Mouse (Mus musculus): ENCODE results near the gene Fam178b. TPM values are rescaled to one million over a fixed set of nuclear protein-coding genes. Genes with fewer than 3 reads are reported as not detected.

Gene Fam178b
- total RNA-seq, 4 experiments from 2014 or later: 0.52 to 1.4 (median 0.59) TPM; not detected in 1

GRCm38 (mm10) chr1:36562388-36562787 is 120.6 kb downstream of the Fam178b start:
- no peak for DNase-seq

GRCm38 (mm10) chr1:36560903-36561302 is 122.1 kb downstream of the Fam178b start:
- DNase-seq: peak; percentile 67

GRCm38 (mm10) chr1:36559888-36560287 is 123.1 kb downstream of the Fam178b start:
- no peak for DNase-seq

- DNase-seq: no peak
Measured at GRCm38 (mm10) chr1:36559256-36559655, 123.7 kb downstream of the Fam178b start.

- peak; percentile 57 for DNase-seq
Measured at GRCm38 (mm10) chr1:36558031-36558993, 124.7 kb downstream of the Fam178b start, which contains the start of gene Sema4c. Gene Sema4c, minus strand, starts transcription at chr1:36558349.

GRCm38 (mm10) chr1:36557457-36558011 is 125.4 kb downstream of the Fam178b start:
- DNase-seq: peak; percentile 76

GRCm38 (mm10) chr1:36556553-36557456 is 126.2 kb downstream of the Fam178b start:
- peak; percentile 86 for DNase-seq

- no peak for DNase-seq
Measured at GRCm38 (mm10) chr1:36555798-36556395, 127.1 kb downstream of the Fam178b start.

- no peak for DNase-seq
Measured at GRCm38 (mm10) chr1:36554633-36555399, 128.2 kb downstream of the Fam178b start.

GRCm38 (mm10) chr1:36552506-36552905 is 130.5 kb downstream of the Fam178b start:
- no peak for DNase-seq

- no peak for DNase-seq
Measured at GRCm38 (mm10) chr1:36551904-36552303, 131.1 kb downstream of the Fam178b start.

GRCm38 (mm10) chr1:36550075-36550863 is 132.7 kb downstream of the Fam178b start:
- no peak for DNase-seq

- DNase-seq: no peak
Measured at GRCm38 (mm10) chr1:36549491-36549890, 133.5 kb downstream of the Fam178b start.

GRCm38 (mm10) chr1:36548771-36549170 is 134.2 kb downstream of the Fam178b start:
- DNase-seq: no peak

GRCm38 (mm10) chr1:36547981-36548598 is 134.9 kb downstream of the Fam178b start:
- no peak for DNase-seq

- DNase-seq: peak; percentile 98
Measured at GRCm38 (mm10) chr1:36546888-36547471, 136.0 kb downstream of the Fam178b start, which contains the start of gene Ankrd39. Gene Ankrd39, minus strand, starts transcription at chr1:36547445.

GRCm38 (mm10) chr1:36545845-36546600 is 137.0 kb downstream of the Fam178b start:
- DNase-seq: no peak

GRCm38 (mm10) chr1:36545382-36545781 is 137.6 kb downstream of the Fam178b start:
- DNase-seq: no peak

GRCm38 (mm10) chr1:36542925-36543324 is 140.1 kb downstream of the Fam178b start:
- DNase-seq: no peak

Data from adrenal gland, adult 8-10 months (tissue).